Mouse (Mus musculus): ENCODE results near the gene Sap25. TPM values are rescaled to one million over a fixed set of nuclear protein-coding genes. Genes with fewer than 3 reads are reported as not detected.

Gene Sap25
- polyA plus RNA-seq, 1 experiment from 2014 or later = 7.1 TPM

GRCm38 (mm10) chr5:137660064-137660688, 19.0 kb downstream of the Sap25 start:
- Histone ChIP-seq H3K4me2 (replicated peaks; ENCODE audit: low read depth, low read length) (no peak overlapping the region), H3K27me3 (ENCODE audit: control insufficient read depth, insufficient read depth, low read length) (no peaks in the 10 kb centered on the region), H3K9me3 (ENCODE audit: control insufficient read depth, low read length) (no peaks in the 10 kb centered on the region), H3K4me1 (replicated peaks; ENCODE audit: control insufficient read depth, insufficient read depth, low read length) (no peaks in the 10 kb centered on the region), H3K27ac (ENCODE audit: low read depth, low read length) (no peak overlapping the region), H3K4me3 (ENCODE audit: low read depth, low read length) (no peak overlapping the region), H3K36me3 (ENCODE audit: control insufficient read depth, insufficient read depth, low read length) (0 out of 2 replicates have a peak, but pooled peaks cover 14% of the 10 kb centered on the region), H3K9ac (ENCODE audit: low read depth, low read length) (no peak overlapping the region)
- WGBS = 97% methylated on average over 6 of the region's 6 CpGs
- DNase-seq (ENCODE audit: low spot score) (no peak), ATAC-seq (ENCODE audit: low FRiP score) (no peak)

DNA sequence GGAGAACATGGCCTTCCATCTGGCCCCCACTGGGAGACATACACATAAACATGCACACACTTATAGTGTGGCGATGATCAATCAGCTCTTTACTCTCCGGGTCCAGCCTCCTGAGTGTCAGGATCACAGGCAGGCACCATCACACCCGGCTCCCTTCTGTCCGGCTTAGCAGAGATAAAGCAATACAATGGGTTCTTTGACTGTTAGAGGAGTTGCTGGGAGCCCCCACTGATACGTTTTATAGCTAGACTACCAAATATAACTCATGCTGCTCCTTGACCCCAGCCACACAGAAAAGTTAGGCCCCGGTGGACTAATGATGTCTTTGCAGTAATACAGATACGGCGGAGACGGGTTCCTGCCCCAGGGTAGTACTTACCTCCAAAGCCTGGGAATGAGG, 21.9 kb downstream of the Sap25 start:
- peaks cover 14% of the 10 kb centered on the region; the same call in 1 of the 2 replicates for H3K36me3 ChIP-seq (ENCODE audit: control insufficient read depth, insufficient read depth, low read length)
- no peaks in the 10 kb centered on the region for H3K4me1 ChIP-seq (replicated peaks; ENCODE audit: control insufficient read depth, insufficient read depth, low read length)
- H3K27ac ChIP-seq (ENCODE audit: low read depth, low read length) = no peak overlapping the region
- H3K27me3 ChIP-seq (ENCODE audit: control insufficient read depth, insufficient read depth, low read length) = no peaks in the 10 kb centered on the region
- 74% methylated on average over 9 of the region's 9 CpGs for WGBS
- H3K4me3 ChIP-seq (ENCODE audit: low read depth, low read length) = no peak overlapping the region
- no peak overlapping the region for H3K9ac ChIP-seq (ENCODE audit: low read depth, low read length)
- H3K4me2 ChIP-seq (replicated peaks; ENCODE audit: low read depth, low read length) = no peak overlapping the region
- H3K9me3 ChIP-seq (ENCODE audit: control insufficient read depth, low read length) = no peaks in the 10 kb centered on the region
- DNase-seq (ENCODE audit: low spot score) (no peak), ATAC-seq (ENCODE audit: low FRiP score) (no peak)

GRCm38 (mm10) chr5:137668971-137669370, 27.8 kb downstream of the Sap25 start:
- DNase-seq (ENCODE audit: low spot score) (no peak), ATAC-seq (ENCODE audit: low FRiP score) (no peak)
- H3K9ac ChIP-seq (ENCODE audit: low read depth, low read length) = no peak overlapping the region
- peaks cover 3% of the 10 kb centered on the region; the same call in 1 of the 2 replicates for H3K36me3 ChIP-seq (ENCODE audit: control insufficient read depth, insufficient read depth, low read length)
- no peak overlapping the region for H3K4me3 ChIP-seq (ENCODE audit: low read depth, low read length)
- no peak overlapping the region for H3K4me2 ChIP-seq (replicated peaks; ENCODE audit: low read depth, low read length)
- H3K9me3 ChIP-seq (ENCODE audit: control insufficient read depth, low read length) = no peaks in the 10 kb centered on the region
- 89% methylated on average over 10 of the region's 10 CpGs for WGBS
- no peaks in the 10 kb centered on the region for H3K27me3 ChIP-seq (ENCODE audit: control insufficient read depth, insufficient read depth, low read length)
- H3K4me1 ChIP-seq (replicated peaks; ENCODE audit: control insufficient read depth, insufficient read depth, low read length) = no peaks in the 10 kb centered on the region; the same call in 1 of the 2 replicates
- H3K27ac ChIP-seq (ENCODE audit: low read depth, low read length) = no peak overlapping the region

DNA sequence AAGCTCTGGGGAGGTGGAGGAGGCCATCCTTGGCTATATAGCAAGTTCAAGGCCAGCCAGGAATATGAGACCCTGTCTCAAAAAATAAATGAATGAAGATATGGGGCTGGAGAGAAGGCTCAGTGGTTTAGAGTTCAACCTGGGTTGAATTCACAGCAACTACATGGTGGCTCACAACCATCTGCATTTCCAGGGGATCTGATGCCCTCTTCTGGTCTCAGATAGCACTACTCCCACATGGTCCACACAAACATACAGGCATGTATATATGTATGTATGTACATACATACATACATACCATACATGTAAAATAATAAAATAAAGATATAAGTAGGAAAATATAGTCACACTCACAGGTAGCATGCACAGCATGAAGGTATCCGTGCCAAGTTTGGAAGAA, 29.1 kb downstream of the Sap25 start:
- Histone ChIP-seq H3K27ac (ENCODE audit: low read depth, low read length) (no peak overlapping the region), H3K4me3 (ENCODE audit: low read depth, low read length) (no peak overlapping the region), H3K36me3 (ENCODE audit: control insufficient read depth, insufficient read depth, low read length) (no peaks in the 10 kb centered on the region; the same call in 1 of the 2 replicates), H3K9me3 (ENCODE audit: control insufficient read depth, low read length) (no peaks in the 10 kb centered on the region), H3K27me3 (ENCODE audit: control insufficient read depth, insufficient read depth, low read length) (no peaks in the 10 kb centered on the region), H3K4me2 (replicated peaks; ENCODE audit: low read depth, low read length) (no peak overlapping the region), H3K9ac (ENCODE audit: low read depth, low read length) (no peak overlapping the region), H3K4me1 (replicated peaks; ENCODE audit: control insufficient read depth, insufficient read depth, low read length) (no peaks in the 10 kb centered on the region; the same call in 1 of the 2 replicates)
- 96% methylated on average over 1 of the region's 1 CpGs for WGBS
- no peak for DNase-seq (ENCODE audit: low spot score)
- ATAC-seq (ENCODE audit: low FRiP score) = no peak

- no peak for DNase-seq (ENCODE audit: low spot score)
- Histone ChIP-seq H3K9ac (ENCODE audit: low read depth, low read length) (no peak overlapping the region), H3K4me2 (replicated peaks; ENCODE audit: low read depth, low read length) (no peak overlapping the region), H3K4me3 (ENCODE audit: low read depth, low read length) (no peak overlapping the region), H3K4me1 (replicated peaks; ENCODE audit: control insufficient read depth, insufficient read depth, low read length) (no peaks in the 10 kb centered on the region; the same call in 1 of the 2 replicates), H3K9me3 (ENCODE audit: control insufficient read depth, low read length) (no peaks in the 10 kb centered on the region), H3K27me3 (ENCODE audit: control insufficient read depth, insufficient read depth, low read length) (no peaks in the 10 kb centered on the region), H3K27ac (ENCODE audit: low read depth, low read length) (no peak overlapping the region), H3K36me3 (ENCODE audit: control insufficient read depth, insufficient read depth, low read length) (no peaks in the 10 kb centered on the region; the same call in 1 of the 2 replicates)
- 46% methylated on average over 9 of the region's 9 CpGs for WGBS
- ATAC-seq (ENCODE audit: low FRiP score) = no peak
Measured at GRCm38 (mm10) chr5:137671443-137672240, 30.5 kb downstream of the Sap25 start.

DNA sequence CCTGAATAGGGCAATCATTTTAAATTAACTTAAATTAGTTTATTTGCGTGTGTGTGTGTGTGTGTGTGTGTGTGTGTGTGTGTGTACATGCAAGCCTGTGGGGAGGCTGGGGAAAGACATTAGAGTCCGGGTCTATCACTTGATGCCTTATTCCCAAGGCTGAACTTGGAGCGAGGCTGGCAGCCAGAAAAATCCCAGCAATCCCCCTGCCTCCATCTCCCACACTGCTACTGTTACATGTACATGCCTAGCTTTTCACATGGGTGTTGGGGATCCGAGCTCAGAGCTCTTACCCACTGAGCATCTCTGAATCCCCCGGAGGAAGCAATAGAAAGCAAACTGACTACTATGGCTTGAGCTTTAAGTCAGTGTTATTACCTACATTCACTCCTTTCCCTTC, 31.2 kb downstream of the Sap25 start:
- DNase-seq (ENCODE audit: low spot score) (no peak), ATAC-seq (ENCODE audit: low FRiP score) (no peak)
- no peak overlapping the region for H3K4me2 ChIP-seq (replicated peaks; ENCODE audit: low read depth, low read length)
- no peaks in the 10 kb centered on the region; the same call in 1 of the 2 replicates for H3K4me1 ChIP-seq (replicated peaks; ENCODE audit: control insufficient read depth, insufficient read depth, low read length)
- H3K27me3 ChIP-seq (ENCODE audit: control insufficient read depth, insufficient read depth, low read length) = no peaks in the 10 kb centered on the region
- H3K27ac ChIP-seq (ENCODE audit: low read depth, low read length) = no peak overlapping the region
- H3K9ac ChIP-seq (ENCODE audit: low read depth, low read length) = no peak overlapping the region
- no peaks in the 10 kb centered on the region for H3K9me3 ChIP-seq (ENCODE audit: control insufficient read depth, low read length)
- 87% methylated on average over 5 of the region's 5 CpGs for WGBS
- no peak overlapping the region for H3K4me3 ChIP-seq (ENCODE audit: low read depth, low read length)
- no peaks in the 10 kb centered on the region for H3K36me3 ChIP-seq (ENCODE audit: control insufficient read depth, insufficient read depth, low read length)

GRCm38 (mm10) chr5:137673015-137673414, 31.9 kb downstream of the Sap25 start:
- Histone ChIP-seq H3K4me1 (replicated peaks; ENCODE audit: control insufficient read depth, insufficient read depth, low read length) (no peaks in the 10 kb centered on the region; the same call in 1 of the 2 replicates), H3K36me3 (ENCODE audit: control insufficient read depth, insufficient read depth, low read length) (no peaks in the 10 kb centered on the region), H3K9ac (ENCODE audit: low read depth, low read length) (no peak overlapping the region), H3K9me3 (ENCODE audit: control insufficient read depth, low read length) (no peaks in the 10 kb centered on the region), H3K27me3 (ENCODE audit: control insufficient read depth, insufficient read depth, low read length) (no peaks in the 10 kb centered on the region), H3K4me3 (ENCODE audit: low read depth, low read length) (no peak overlapping the region), H3K27ac (ENCODE audit: low read depth, low read length) (no peak overlapping the region), H3K4me2 (replicated peaks; ENCODE audit: low read depth, low read length) (no peak overlapping the region)
- DNase-seq (ENCODE audit: low spot score) (no peak), ATAC-seq (ENCODE audit: low FRiP score) (no peak)
- WGBS = 91% methylated on average over 6 of the region's 6 CpGs

DNA sequence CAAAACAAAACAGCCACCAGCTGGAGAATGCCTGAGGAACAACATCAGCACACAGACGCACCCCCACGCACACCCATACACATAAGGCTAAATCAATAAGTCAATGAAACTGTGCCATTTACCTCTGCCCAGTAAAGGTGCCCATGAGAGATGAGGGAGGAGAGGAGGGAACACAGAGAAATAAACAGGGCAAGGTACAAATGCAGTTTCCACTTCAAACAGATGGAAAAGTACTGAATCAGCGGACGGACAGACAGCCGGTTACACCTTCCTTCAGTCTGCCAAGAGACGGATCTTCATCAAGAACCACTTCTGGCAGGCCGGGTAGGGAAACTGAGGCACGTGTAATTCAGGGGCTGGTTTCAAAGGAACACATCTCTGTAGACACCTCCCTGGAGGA, 33.7 kb downstream of the Sap25 start:
- 90% methylated on average over 8 of the region's 8 CpGs for WGBS
- no peak for ATAC-seq (ENCODE audit: low FRiP score)
- Histone ChIP-seq H3K9me3 (ENCODE audit: control insufficient read depth, low read length) (no peaks in the 10 kb centered on the region), H3K4me1 (replicated peaks; ENCODE audit: control insufficient read depth, insufficient read depth, low read length) (no peaks in the 10 kb centered on the region; the same call in 1 of the 2 replicates), H3K4me2 (replicated peaks; ENCODE audit: low read depth, low read length) (no peak overlapping the region), H3K4me3 (ENCODE audit: low read depth, low read length) (no peak overlapping the region), H3K27me3 (ENCODE audit: control insufficient read depth, insufficient read depth, low read length) (no peaks in the 10 kb centered on the region), H3K36me3 (ENCODE audit: control insufficient read depth, insufficient read depth, low read length) (no peaks in the 10 kb centered on the region), H3K9ac (ENCODE audit: low read depth, low read length) (no peak overlapping the region), H3K27ac (ENCODE audit: low read depth, low read length) (no peak overlapping the region)
- no peak for DNase-seq (ENCODE audit: low spot score)

- no peak overlapping the region for H3K9ac ChIP-seq (ENCODE audit: low read depth, low read length)
- no peaks in the 10 kb centered on the region for H3K36me3 ChIP-seq (ENCODE audit: control insufficient read depth, insufficient read depth, low read length)
- ATAC-seq (ENCODE audit: low FRiP score) (no peak), DNase-seq (ENCODE audit: low spot score) (no peak)
- WGBS = 98% methylated on average over 8 of the region's 8 CpGs
- H3K4me3 ChIP-seq (ENCODE audit: low read depth, low read length) = no peak overlapping the region
- H3K9me3 ChIP-seq (ENCODE audit: control insufficient read depth, low read length) = no peaks in the 10 kb centered on the region
- no peaks in the 10 kb centered on the region for H3K4me1 ChIP-seq (replicated peaks; ENCODE audit: control insufficient read depth, insufficient read depth, low read length)
- H3K4me2 ChIP-seq (replicated peaks; ENCODE audit: low read depth, low read length) = no peak overlapping the region
- no peak overlapping the region for H3K27ac ChIP-seq (ENCODE audit: low read depth, low read length)
- no peaks in the 10 kb centered on the region for H3K27me3 ChIP-seq (ENCODE audit: control insufficient read depth, insufficient read depth, low read length)
Measured at GRCm38 (mm10) chr5:137677859-137678258, 36.7 kb downstream of the Sap25 start.

Measured in hindbrain, embryonic 11.5 days (tissue).